Mouse (Mus musculus) monocyte, adult 2 months (primary cell): ENCODE results near the gene Zfp710.
"Not testable (repeated sequence)": the region's sequence is repeated elsewhere in the genome, so short reads cannot be mapped to it uniquely, and the experiment has no call there.

Experiments
- DNase-seq, 2 experiments: peaks; one replicate each; pipeline ENCODE4 v3.0.0; 2022; ENCODE audit warnings: low spot score in 2 of 2, low read depth in 1 of 2

The Zfp710 gene

GRCm38 (mm10) chr7:80026118-80026989 is 1.7 kb downstream of the Zfp710 start:
- no peak for DNase-seq

DNA sequence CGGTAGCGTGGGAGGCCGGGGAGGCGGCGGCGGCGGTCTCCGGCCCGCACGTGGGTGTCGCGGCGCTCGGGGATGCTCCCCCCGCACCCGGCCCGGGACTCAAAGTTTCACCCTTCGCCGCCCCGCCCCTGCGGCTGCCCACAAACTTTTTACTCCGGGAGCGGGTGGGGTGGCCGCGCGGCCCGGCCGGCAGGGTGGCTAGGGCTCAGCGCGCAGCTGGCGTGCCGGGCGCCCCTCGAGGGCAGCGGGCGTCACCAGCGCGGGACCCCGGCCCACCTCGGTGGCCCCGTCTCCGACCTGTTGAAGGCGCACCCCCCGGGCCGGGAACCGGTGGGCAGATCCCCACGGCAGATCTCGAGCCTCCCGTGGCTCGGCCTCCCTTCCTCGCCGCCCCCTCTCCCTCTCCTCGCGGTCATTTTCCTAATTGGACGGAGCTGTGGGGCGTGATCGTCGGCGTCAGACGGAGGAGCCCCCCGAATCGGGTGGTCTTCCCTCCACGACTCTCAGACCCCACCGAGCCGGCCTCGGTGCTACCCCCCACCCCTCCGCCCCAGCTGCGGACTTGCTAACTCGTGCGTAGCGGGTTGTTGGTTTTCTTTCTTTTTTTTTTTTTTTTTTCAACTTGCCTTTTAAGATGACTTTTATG is 2.5 kb downstream of the Zfp710 start:
- no peak for DNase-seq

GRCm38 (mm10) chr7:80027636-80028417 is 3.2 kb downstream of the Zfp710 start:
- no peak for DNase-seq

DNA sequence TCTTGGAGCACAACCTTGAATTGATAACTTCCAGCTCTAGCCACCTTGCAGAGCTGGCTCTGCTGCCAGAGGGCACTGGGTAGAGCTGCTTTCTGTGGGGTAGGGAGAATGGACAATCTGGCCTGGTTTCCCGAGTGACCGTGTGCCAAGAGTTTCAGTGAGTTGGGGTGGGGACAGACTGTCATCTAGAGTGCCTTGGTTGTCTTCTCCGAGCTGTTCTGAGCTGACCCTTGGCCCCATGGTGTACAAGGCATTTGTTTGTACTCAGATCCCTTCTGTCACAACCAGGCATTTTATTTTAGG is 3.8 kb downstream of the Zfp710 start:
- no peak for DNase-seq

DNA sequence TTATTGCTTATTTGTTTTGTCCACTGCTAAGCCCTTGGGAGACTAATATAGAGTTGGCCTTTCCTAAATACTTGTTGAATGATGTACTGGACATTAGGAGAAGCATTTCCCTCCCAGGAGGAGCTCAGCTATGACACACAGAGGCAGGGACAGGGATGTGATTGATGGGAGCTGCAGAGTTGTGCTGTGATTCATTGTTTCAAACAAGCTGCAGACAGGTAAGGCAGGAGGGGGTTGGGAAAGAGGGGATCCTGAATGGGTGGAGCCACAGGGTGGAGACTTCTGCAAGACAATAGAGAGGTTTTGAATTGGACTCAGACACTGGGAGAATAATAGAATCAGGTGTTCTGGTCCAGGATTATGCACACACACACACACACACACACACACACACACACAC is 5.4 kb downstream of the Zfp710 start:
- DNase-seq = no peak

- DNase-seq = no peak
Measured at GRCm38 (mm10) chr7:80030486-80030885, 5.9 kb downstream of the Zfp710 start.

- no peak for DNase-seq
Measured at GRCm38 (mm10) chr7:80030987-80031386, 6.4 kb downstream of the Zfp710 start.

- DNase-seq = no peak
Measured at GRCm38 (mm10) chr7:80031478-80031877, 6.9 kb downstream of the Zfp710 start.

- DNase-seq = no peak
Measured at GRCm38 (mm10) chr7:80032216-80033052, 7.8 kb downstream of the Zfp710 start.

DNA sequence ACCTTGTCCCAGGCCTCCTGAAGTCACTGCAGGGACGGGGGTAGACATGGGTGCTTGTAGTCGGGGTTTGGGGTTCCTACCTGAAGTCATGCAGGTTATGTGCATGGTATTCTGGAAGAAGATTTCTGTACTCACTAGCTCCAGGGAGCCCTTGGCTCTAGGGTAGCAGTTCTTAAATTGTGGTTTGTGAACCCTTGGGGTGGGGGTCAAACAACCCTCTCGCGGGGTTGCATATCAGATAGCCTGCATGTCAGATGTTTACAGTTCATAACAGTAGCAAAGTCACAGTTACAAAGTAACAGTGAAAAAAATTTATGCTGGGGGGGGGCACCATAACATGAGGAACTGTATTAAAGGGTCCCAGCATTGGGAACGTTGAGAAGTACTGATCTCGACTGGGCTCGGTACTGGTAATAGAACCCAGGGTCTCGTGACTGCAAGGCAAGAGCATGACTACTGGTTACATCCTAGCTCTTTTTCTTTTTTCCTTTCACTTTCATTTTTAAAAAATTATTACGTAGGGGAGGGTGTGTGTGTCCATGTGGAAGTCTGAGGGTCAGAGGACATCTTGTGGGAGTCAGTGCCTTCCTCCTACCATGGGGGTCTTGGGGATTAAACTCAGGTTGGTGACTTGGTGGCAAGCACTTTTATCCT is 8.6 kb downstream of the Zfp710 start:
- no peak for DNase-seq

- DNase-seq = no peak
Measured at GRCm38 (mm10) chr7:80033771-80034170, 9.2 kb downstream of the Zfp710 start.

GRCm38 (mm10) chr7:80035086-80035485 is 10.5 kb downstream of the Zfp710 start:
- no peak for DNase-seq

GRCm38 (mm10) chr7:80035748-80036147 is 11.1 kb downstream of the Zfp710 start:
- no peak for DNase-seq

- DNase-seq = no peak
Measured at GRCm38 (mm10) chr7:80039699-80040098, 15.1 kb downstream of the Zfp710 start.

- no peak for DNase-seq
Measured at GRCm38 (mm10) chr7:80044170-80044569, 19.6 kb downstream of the Zfp710 start.

- no peak for DNase-seq
Measured at GRCm38 (mm10) chr7:80047041-80047440, 22.4 kb downstream of the Zfp710 start.

- no peak for DNase-seq
Measured at GRCm38 (mm10) chr7:80049746-80050145, 25.1 kb downstream of the Zfp710 start.

- DNase-seq = not testable (repeated sequence)
Measured at GRCm38 (mm10) chr7:80050382-80050781, 25.8 kb downstream of the Zfp710 start.

DNA sequence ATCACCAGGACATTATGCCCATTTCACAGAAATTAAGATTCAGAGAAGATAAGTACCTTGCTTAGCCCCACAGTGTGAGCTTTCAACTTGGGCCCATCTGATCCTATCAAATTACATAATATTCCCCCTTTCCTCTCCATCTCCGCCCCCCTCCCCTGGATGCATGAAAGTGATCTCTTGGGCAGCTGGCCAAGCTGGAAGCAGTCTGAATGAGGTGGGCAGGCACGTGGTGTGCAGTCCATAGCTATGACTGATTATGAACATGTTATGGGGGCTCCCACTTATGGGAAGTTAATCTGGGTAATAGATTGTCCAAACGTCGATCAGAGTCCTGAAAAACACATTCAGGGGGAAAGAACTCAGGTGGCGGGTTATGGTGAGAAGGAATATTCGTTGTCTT is 27.2 kb downstream of the Zfp710 start:
- DNase-seq = no peak

DNA sequence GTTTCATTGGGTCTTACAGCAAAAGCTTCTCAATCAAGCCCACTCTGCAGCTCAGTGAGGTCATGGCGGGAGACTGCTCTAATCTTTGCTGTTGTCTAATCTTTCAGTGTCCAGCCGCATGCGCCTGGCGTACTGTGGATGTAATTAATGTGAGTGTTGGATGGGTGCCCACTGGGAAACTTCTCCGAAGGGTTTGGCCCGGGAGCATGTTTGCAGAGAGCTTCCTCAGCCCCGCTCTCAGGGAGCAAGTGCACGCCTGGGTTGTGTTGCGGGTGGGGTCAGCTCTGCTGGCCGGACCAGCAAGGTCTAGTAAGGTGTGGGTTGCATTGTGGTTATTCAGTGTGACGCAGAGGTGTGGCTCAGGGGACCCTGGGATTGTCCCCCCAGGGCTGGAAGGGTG is 27.6 kb downstream of the Zfp710 start:
- no peak for DNase-seq

DNA sequence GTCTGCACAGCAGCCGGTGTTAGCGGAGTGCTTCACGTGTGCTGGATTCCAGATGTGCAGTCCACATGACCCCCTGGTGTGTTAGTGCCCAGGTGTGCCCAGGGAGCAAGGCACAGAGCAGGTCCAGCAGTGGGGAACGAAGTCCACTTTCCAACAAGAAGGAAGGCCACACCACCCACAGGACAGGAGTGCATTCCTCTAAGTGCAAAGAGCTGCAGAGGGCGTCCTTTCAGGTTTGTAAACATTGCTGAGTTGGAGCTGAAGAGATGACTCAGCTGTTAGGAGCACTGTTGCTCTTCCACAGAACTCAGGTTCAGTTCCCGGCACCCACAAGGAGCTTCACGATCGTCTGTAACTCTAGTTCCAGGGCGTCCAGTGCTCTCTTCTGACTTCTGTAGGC is 28.5 kb downstream of the Zfp710 start:
- DNase-seq = no peak
